Mouse (Mus musculus): ENCODE data around the gene Adar.
"Not testable (repeated sequence)": the region's sequence is repeated elsewhere in the genome, so short reads cannot be mapped to it uniquely, and the experiment has no call there.

The Adar gene

DNA sequence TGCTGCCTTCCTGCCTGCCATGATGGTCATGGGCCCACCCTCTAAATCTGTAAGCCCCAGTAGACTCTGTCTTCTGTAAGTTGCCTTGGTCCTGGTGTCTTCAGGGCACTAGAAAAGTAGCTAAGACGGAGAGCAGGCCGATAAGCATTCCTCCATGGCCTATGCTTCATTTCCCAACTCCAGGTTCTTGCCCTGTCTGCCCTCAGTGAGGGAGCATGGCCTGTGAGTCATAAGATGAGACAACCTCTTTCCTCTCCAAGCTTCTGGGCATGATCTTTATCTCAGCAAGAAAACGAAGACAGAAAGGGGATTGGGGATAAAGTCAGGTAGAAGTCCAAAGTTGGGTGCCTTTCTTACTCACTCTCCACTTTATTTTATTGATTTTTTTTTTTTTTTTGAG, 83.7 kb downstream of the Adar start:
- DNase-seq: no peak

GRCm38 (mm10) chr3:89799476-89799875, 84.7 kb downstream of the Adar start:
- DNase-seq: no peak

DNA sequence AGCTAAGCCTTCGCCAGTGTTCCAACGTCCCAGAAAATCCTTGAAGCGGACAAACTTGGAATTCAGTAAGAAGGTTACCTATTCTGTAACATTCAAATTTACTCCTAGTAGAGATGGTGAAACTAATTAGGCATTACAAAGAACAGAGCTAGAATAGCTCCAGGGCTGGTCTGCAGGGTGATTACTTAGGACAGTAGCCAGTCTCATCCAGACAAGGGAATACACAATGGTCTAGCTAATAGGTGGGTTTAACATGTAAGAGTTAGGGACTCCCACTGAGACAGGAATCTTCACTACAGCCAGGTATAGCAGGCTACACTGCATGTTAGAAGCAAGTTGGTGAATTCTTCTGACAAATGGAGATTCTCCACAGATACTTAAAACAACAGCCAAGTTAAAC, 85.3 kb downstream of the Adar start:
- not testable (repeated sequence) for DNase-seq

- no peak for DNase-seq
Measured at GRCm38 (mm10) chr3:89800774-89801506, 86.1 kb downstream of the Adar start.

DNA sequence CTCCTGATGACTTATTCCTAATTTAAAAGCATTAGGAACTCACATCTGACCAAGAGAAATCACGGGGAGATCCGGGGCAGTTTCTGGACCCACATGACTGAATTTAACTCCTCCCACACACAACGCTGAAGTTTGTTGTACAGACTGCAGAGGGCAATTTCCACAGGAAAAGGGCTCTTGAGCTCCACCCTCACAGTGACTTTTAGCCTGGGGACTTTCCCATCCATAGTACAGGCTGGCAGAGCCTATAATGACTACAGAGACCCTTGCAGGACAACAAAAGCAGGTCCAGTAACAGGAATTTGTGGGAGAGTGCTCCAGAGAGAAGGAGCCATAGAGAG, 86.7 kb downstream of the Adar start:
- peak; percentile 25 for DNase-seq

GRCm38 (mm10) chr3:89802876-89803275, 88.1 kb downstream of the Adar start:
- no peak for DNase-seq
